Mouse (Mus musculus) spleen, postnatal 10 days (tissue): ENCODE results near the gene Me3.
"Not testable (repeated sequence)": the region's sequence is repeated elsewhere in the genome, so short reads cannot be mapped to it uniquely, and the experiment has no call there.

ENCODE experiments used
- DNase-seq, 2 experiments: peaks; one replicate each; pipeline ENCODE4 v3.0.0; 2021 to 2022; ENCODE audit warnings: low spot score in 2 of 2

Gene Me3

DNA sequence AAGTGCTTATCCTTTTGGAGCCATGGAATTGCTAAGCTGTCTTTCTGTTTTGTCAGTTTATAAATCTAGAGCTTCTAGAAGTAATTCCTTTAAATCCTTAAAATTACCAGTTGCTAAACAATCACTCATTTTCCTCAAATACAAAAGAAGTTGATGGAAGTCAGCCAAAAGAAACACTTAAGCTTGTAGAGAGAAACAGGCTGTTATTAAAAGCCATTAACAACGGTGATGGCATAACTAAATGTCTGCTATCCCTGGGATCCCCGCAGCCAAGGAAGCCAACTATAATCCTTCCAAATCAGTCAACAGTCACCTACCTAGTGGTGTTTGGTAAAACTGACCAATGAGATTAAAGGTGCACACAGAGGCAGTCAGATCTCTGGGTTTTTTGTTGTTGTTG is 98.3 kb downstream of the Me3 start:
- DNase-seq: no peak

DNA sequence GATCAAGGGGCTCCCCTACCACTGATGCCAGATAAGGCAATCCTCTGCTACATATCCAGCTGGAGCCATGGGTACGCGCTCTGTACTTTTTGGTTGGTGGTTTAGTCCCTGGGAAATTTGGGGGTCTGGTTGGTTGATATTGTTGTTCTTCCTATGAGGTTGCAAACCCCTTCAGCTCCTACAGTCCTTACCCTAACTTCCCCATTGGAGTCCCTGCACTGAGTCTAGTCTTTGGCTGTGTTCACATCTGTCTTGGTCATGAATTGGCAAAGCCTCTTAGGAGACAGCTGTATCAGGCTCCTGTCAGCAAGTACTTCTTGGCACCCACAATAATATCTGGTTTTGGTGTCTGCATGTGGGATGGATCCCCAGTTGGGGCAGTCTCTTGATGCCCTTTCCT is 98.9 kb downstream of the Me3 start:
- DNase-seq: not testable (repeated sequence)

DNA sequence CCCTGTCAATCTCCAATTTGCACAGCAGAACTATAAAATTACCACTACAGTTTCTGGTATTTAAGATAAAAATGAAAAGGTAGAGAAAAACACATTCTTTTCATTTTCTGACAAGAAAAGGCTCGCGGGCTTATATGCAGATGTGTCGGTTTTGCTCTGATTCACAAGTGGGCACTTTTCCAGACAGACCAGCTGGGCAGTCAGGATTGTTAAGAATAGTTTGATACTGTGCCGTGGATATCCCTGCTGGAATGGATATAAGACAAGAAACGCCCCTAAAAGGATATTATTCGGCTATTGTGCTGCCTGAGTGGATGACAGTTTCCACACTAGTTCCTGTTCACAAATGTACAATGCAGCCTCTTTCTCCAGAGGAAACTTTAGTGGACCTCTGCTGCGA is 116.2 kb downstream of the Me3 start:
- no peak for DNase-seq

DNA sequence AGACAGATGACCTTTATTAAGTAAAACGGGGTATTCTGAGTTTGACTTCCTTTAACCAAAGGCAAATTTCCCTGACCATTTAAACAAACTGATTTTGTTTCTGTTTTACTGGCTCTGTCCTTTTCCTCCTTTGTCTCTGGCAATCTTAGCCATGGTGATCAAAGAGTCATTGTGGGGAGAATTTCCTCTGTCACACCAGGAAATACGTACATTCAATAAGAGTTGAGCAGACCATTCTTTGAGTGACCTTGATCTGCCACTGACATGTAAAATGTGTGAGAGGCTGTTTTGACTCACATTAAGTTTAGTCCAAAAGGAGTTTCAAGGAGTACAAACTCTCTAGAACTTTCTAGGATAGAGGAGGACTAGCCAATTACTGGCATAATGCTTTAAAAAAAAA is 117.0 kb downstream of the Me3 start:
- DNase-seq: no peak

DNA sequence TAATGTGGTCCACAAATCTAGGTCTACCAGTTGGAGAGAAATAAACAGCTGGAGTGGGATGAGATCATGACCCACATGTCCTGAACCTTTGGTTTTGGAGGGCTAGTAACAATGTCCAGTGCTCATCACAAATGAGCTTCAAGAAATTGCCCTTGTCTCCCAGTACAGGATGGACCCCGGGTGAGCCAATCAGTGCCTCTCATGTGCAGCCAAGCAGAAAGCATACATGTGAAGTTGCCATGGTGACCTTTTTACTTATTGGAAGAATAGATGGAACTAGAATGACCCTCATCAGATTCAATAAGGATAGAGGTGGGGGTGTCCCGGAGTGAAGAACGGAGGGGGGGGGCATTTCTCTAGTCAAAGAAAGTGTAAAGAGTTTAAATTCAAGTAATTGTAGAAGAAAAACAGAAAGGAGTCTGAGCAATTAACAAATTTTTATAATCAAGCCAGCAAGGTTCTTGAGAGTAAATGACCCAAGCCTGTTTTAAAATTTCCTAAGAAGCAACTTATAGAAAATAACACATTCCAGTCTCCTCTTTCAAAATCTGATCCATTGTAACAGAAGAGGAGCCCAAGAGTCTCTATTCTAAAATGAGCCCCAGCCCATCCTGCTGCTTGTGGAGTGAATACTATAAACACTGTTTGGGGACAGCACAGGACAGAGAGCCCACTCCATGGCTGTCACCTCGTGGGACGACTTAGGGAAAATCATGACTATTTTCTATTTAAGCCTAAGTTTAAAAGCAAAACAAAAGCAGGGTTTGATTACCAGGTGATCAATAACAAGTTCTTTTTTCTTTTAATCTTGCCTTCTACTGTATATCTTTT is 134.7 kb downstream of the Me3 start:
- no peak for DNase-seq

DNA sequence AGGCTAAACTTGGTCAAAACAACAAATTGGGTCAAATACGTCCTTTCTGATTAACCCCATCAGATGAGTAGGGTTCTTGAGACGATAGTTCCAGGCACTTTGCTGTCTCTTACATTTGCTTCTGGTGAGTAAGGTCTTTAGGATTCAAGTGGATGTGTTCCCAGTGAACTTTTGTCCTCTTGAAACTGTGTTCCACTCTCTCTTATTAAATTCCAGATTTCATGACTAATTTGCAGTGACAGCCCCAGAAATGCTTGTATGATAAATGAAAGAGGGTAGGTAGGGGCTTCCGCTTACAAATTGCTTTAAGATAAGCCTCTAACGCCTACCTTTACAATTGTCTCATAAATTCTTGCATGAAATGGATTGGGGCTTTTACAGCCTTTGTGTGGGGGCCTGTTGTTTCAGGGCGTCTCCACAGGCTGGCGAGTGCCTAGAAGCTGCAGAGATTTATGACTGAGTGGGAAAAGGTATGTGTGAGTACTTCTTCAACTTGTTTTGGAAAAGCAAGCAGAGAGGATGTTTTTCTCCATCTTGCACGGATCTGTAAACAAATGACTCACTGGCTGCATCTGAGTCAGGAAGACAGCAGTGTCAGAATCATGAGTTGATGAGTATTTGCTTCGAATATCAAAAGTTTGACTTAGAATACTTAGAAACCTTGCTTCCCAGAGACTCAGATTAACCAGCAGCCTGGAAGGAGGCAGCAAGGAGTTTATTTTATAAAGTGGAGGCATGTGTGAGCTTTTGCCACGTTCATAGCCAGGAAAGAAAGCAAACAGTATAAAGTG is 137.1 kb downstream of the Me3 start:
- no peak for DNase-seq

DNA sequence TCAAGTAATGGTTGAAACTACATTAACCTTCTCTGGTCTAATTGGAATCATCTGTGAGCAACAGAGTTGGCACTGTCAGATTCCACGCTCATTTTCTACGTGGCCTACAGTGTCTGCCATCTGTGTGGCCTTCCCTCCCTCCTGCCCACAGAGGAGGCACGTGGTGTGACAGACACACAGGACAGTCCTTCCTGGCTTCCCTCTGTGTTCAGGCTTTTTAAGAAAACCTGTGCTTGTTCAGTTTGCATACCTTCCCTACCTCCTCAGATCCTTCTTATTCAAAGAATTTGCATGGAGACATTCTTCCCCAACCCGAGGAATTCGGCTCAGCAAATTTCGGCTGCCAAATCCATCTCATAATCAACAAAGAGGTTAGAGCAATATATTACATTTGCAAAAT is 137.8 kb downstream of the Me3 start:
- DNase-seq: no peak

DNA sequence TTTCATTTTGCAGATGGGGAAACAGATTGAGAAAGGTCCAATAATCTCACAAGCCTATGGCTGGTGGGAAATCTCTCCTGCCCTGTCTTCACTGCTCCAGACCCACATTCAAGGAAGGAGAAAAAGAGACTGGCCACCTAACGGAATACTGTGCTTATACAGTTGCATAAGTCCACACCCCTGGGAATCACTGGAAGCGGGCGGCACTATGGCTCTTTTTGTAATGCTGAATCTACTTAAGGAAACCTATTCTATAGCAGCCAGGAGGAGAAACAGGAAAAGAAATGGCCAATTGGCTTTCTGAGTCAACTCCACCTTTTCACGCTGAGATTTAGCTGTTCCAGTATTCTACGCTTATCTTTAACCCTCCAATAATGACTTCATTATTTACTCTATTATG is 140.7 kb downstream of the Me3 start:
- DNase-seq: no peak

DNA sequence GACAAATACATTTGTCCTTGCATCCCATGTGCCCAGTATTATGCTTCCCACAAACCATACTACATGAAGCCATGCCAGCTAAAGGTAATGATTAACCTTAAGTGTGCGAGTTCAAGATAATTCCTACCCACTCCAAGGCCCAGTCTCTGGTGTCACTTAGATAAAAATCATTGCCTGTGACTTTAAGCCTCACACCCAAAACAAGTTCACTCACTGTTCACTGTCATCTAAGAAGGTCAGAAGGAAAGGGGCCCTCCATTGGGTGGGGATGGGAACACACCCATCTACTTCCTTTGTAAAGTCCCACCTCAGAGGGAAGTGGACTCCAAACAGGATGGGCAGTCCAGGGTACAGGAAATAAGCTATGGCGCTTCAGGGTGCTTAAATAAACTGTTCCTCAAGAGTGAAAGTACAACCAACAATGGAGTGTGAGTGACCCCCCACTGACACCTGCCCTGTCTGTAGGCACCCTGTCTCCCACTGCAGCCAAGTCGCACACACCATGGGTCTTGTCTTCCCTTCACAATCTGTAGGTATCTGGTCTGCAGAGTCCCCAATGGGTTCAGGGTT is 141.2 kb downstream of the Me3 start:
- DNase-seq: no peak

DNA sequence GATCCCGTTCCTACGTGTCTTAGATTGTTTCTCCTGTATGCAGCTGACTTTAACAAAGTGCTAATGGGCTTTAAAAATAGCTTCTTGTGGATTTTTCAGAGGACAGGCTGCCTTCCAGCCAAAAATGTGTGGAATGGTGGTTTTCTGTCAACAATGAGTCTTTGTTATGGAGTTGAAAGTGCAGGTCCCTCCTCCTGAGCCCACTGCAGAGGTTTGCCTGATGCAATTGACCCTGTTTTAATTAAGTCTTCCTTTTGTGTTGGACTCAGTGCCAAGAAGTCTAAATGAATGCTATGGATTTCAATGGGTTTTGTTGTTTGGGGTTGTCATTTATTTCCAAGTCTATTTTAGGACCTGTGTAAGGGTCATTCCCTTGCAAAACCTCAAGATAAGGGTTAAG is 141.7 kb downstream of the Me3 start:
- DNase-seq: no peak

DNA sequence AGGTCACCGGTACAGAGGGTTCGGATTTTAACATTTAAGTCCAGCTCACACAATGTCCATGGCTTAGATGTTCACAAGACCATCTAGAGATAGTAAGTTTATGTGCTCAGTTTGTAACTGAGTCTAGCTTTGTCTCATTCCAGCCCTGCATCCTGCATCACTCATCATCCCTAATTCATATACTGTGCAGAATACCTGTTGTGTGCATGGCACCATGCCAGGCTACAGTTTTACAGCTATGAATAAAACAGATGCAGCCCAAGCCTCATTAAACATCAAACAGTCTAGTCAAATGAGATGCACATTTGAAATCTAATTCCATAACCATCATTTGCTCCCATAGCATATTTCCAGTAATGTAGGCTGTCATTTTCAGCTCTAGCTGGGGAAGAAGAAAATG is 143.7 kb downstream of the Me3 start:
- DNase-seq: no peak

DNA sequence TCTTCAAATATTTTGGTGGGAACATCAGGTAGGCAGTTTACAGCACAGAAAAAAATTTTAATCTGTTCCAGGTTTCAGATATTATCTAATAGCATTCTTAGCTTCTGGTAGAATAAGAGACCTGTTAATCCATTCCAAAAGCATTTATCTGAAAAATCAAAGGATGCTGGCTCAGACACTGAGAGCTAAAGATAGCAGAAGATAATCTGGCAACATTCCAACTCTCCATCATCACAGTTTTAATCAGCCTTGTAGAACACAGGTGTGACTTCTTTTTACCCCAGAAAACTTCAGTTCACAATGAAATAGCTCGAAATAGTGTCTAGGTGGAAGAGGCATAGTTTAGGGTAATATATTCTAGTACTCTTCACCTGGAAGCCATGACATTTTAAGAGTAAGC is 149.2 kb downstream of the Me3 start:
- no peak for DNase-seq

DNA sequence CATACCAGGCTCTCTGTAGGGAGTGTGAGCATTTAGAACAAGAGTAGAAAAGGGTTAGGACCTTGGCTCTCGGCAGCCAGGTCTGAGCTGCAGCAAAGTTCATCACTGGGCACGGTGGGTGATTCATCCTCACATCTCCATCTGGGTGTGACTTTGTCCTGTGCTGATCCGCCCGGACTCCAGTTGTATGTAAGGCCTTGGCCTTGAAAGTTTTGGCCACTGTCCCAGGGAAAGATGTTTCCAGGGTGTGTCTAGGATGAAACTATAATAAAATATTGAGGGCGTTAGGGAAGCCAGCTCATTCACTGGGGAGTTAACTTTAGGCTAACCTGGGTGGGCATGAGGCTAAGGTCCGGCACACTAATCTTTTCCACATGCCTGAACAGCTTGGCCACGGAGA is 155.5 kb downstream of the Me3 start:
- DNase-seq: no peak

DNA sequence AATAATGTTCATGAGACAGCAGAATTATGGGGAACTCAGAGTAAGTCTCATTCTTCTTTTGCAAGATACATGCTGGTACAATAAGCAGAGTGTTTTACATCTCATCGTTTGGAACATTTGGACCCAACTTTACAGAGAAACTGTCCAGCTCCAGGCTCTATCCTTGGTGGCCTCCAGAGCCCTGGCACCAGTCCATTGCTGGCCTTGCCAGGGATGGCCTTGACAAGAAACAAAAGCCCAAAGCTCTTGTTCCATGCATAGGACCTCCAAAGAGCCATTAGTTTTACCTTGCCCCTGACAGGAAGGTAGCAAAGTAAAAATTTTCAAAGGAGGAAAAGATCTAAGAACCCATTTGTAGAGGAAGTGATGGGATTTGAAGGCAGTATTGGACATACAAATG is 160.4 kb downstream of the Me3 start:
- no peak for DNase-seq

DNA sequence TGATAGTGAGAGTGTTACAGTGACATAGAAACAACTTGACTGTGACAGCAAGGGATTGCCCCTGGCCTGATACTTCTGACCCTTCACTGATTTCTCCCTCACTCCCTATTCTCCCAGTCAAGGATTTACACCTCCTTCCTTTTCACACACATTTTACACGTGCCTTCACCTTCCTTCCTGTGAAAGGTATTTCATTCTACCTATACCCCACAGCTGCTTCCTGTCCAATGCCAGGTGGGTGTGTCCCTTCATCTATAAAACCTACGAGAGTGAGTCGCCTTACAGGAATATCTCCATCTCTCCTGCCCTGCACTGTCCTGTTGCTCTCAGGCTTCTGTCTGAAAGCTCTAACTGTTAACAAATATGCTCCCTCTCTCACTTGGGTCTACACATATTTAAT is 163.2 kb downstream of the Me3 start:
- no peak for DNase-seq

DNA sequence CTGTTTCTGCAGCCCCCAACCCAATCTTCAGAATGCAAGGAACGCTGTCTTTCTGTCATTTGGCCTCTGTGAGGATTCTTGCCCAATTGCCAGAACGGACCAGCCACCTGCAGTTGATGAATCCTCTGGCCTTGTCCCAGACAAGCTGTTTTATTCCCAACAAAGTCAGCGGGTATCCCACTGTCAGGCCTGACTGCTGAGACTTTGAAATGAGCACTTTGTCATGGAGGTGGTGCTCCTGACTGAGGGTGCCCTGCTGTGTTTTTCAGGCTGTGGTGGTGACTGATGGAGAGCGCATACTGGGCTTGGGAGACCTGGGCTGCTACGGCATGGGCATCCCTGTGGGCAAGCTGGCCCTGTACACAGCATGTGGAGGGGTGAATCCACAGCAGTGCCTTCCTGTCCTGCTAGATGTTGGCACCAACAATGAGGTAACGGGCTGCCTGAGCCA is 164.2 kb downstream of the Me3 start:
- DNase-seq: no peak

DNA sequence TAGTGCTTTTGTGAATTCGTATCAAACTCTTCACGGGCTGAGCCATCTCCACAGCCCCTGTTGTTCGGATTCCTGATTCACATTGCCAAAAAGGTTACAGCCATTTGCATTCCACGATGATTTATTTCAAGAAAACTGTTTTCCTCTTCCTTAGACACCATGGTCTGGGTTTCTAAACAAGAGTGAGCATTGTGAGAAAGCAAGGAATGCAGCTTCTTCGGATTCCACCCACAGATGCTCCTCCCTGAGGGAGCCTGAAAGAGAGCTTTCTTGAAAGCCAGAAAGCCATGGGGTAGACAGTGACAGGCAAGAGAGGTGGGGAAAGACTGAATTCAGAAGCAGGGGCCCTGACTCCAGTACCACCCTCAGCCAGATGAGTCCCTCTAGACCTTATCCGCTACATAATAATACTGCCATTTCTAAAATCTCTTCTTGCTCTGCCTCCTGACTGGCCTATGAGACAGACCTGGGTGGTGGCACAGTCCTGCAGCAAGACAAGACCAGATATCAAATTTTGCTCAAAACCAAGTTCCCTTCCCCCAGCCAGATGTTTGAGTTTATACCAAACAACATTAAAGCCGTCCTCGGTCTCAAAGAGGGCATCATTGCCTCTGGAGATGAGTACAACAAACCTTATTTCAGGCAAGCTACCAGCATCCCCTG is 166.3 kb downstream of the Me3 start:
- no peak for DNase-seq

DNA sequence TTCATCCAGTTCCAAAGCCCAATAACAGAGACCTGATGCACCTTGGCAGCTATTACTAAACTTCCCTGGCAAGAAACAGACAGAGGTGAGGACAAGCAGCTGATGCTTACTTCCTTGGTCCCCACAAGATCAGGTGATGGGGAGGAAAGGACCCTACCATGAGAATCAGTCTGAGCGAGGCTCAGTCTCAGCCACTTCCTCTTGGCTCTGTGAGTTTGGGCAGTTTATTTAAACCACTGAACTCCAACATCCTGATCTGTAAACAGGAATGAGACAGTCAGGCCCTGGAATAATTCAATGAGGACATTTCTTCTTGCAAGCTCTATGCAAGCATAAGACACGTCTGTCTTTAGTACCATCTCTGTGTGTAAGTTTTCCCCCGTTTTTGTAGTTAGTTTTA is 170.3 kb downstream of the Me3 start:
- DNase-seq: no peak

DNA sequence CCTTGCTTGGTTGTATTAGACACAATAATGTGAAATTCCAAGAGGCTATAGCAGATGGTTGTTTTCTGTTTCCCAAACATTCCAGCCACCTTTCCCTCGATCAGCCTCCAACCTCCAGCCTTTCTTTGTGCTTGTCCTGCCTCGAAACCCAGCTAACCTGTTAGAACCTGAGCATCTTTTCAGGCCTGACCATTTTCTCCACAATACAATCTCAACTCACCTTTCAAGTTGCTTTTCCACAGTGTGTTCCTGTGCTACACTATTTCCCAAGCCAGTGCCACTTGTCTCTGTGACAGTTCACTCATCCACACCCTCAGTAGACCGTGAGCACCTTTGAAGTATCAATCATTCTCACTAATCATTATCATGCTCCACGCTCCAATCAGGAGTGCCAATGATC is 171.8 kb downstream of the Me3 start:
- no peak for DNase-seq

DNA sequence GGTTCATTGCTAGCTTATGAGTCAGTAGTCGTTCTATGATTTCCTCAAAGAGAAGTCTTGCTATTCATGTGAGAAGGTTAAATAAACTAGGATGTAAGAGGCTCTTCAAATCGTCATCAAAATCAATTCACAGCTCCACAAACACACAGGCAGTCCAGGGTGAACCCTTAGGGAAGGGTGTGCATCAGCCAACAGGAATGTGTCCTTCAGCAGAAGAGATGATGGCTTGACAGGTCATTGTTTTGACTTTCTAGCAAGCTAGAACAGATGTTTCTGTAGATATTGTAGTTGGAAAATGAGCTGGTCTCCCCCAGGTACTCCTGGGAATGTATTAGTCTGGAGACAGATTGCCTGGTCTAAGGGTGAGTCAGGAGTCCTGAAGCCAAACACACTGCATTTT is 177.2 kb downstream of the Me3 start:
- no peak for DNase-seq

DNA sequence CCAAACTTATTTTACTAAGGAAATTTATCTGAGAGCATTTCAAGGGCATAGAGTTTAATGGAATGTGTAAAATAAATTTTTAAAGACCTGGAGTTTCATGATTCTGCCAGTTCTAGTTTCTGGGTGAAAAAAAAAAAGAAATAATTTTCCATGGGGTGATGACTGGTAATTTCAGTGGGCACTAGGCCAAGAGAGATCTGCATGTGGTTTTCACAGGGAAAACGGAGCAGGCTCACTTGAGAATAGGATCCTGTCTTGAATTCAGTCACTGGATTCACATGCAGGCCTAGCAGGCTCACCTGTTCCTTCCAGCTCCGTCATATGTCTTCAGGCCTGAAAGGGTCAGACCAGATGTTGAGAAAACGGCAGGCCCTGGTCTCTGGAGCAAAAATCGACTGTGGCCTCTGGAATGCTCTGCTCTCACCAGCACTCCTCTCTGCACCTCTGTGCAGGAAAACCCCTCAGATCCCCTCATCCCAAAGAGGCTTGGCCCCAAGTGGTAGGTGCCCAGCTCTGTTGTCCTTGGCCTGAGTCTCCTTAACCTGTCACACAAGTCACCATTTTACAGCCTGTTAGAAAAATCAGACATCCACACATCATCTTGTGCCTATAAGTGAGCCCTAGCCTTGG is 196.4 kb downstream of the Me3 start:
- no peak for DNase-seq

DNA sequence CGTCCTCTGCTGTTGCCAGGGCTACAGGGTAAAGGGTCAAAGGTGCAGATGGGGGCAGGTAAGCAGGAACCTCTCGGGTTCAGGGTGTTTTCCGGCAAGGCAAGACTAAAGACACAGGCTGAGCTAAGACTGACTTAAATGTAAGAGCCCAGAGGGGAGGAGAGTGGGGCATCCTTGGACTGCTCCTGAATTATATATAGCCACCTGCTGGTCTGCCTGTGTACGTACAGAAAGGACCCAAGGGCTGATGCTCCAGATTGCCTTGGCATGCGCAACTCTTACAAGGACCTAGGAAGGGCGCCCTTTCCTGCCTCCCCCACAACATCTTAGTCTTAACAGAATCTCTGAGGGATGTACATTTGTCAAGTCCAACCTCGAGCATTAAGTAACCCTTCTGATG is 197.0 kb downstream of the Me3 start:
- DNase-seq: no peak
